Mouse (Mus musculus) right cerebral cortex, postnatal 25 days (tissue): ENCODE results near the gene S1pr1.

Source experiments
- DNase-seq: peaks from one replicate; pipeline ENCODE4 v3.0.0; 2022

S1pr1 gene

GRCm38 (mm10) chr3:115714671-115715651, at the start of gene S1pr1:
Gene S1pr1 (minus strand): TSS chr3:115715072.
- DNase-seq: peak; percentile 57

GRCm38 (mm10) chr3:115763292-115763691, 48.4 kb upstream of the S1pr1 start:
- no peak for DNase-seq

DNA sequence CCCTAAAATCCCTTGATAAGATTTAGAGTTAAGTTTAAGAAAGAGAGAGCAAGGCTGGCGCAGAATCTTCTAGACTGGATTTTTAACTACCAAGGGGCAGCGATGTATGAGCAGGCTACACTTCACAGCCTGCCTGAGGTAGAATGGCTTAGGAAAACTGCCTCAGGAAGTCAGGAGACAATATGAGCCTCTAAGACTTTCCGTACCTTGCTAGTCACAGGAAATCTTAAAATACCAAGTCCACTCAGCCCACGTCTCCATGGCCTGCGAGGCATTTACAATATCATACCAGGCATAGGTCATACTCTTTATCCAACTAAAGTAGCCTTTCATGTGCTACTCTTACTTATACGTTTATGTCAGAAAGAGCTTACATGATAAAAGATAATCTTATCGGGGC, 48.0 kb upstream of the S1pr1 start:
- DNase-seq: no peak

DNA sequence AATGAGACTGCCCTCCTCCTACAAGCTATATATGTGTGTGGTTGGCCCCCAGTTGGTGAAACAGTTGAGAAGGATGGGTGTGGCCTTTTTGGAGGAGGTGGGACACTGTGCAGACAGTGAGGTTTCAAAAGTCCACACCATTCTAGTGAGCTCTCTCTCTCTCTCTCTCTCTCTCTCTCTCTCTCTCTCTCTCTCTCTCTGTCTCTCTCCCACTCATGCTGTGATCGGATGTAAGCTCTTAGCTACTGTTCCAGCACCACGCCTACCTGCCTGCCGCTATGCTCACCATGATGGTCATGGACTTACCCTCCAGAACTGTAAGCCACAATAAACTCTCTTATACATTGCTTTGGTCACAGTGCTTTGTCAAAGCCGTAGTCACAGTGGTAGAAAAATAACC, 44.8 kb upstream of the S1pr1 start:
- no peak for DNase-seq

- no peak for DNase-seq
These were observed 43.6 kb upstream of the S1pr1 start for GRCm38 (mm10) chr3:115758455-115758912.

DNA sequence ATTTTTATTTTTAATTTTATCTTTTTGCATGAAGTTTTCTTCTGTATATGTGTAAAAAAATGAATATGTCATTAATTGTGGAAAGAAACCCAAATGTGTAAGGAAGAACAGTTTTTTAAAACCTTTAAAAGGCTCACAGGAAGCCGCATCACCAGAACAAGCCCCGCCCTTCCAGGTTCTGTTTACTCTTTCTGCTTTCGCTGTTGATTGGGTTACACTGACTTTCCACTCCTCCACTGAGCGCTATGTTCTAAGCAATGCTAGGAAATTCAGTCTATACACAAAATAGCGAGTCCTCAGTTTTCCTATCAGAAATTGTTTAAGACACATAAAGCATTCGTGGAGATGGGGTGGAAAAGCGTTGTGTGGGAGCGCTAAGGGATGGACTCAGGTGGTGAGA, 39.6 kb upstream of the S1pr1 start:
- no peak for DNase-seq

DNA sequence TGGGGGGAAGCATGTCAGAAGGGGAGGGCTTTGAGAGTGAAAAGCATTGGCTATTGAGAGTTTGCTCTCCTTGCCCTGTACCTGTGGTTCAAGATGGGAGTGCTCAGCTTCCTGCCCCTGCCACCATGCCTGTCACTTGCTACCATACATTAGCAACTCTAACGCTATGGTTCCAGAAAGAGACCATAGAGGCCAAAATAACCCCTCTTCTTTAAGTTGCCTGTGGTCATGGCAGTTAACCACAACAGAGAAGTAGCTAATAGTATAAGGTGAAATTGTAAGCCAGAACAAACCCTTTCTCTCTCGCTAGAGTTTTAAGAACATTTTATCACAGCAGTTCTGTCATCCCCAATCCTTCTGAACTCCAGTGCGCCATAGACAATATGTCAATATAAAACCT, 35.5 kb upstream of the S1pr1 start:
- no peak for DNase-seq

DNA sequence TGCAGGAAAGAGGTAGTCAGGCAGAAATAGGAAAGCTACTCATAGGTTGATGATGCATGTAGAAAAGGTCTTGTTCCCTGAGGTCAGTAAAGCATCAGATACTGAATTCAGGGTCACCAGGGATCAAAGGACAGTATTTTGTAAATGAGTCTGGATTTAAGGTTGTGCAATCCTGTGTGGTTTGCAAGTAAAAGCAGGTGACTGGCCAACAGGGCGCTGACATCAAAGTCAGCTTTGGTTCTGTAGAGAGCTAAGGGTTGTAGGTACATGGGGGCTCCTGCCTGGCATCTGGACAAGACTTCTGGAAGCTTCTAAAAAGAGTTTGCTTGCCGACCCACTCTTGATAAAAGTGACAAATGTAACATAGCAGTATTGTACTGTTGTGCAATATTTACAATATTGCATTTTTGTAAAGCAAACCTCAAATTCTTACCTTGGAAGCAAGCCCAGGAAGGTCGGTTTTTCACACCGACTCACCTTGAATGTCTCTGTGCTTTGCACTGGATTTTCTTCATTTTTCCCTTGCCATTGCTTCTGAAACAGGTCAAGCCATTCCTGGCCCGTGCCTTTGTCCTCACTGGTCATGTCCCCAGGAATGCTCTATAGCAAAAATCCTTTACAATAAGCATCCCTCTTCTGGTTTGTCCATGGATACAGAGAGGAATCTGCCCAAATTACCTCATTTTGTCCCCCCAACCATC, 33.6 kb upstream of the S1pr1 start:
- no peak for DNase-seq

GRCm38 (mm10) chr3:115746511-115746910, 31.6 kb upstream of the S1pr1 start:
- DNase-seq: no peak

DNA sequence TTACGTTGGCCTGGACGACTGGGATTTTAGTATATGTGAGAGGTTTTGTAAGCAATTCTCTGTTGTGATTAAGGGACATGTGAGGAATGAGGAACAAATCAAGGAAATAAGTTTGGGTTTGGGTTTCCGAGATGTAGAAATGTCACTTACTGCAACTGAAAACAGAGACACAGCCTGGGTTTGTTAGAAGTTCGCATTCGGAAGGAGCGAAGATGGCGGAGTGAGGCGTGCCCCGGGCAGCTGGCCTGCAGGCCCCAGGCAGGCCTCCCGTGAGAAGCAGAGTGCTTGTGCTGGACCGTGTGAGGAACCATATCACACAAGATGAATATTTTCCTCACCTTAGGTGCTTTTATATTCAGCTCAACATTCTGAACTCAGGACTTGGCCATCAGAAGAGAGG, 30.2 kb upstream of the S1pr1 start:
- no peak for DNase-seq

DNA sequence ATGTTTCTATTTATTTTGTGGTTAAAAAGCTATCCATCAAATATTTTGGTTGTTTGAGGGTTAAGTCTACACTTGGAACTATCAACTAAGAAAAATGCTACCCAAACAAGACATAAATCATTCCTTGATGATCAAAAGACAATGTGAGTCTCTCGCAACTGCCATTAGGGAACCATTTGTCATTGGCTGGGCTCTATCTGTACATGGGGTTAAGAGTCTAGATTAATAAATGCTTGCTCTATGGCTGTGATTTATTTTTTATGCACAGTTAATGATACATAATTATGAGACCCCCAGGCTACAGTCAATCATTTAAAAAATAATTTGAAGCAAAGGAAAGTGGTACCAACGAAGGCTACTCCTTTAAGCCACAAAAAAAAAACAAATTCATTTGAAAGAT, 23.7 kb upstream of the S1pr1 start:
- no peak for DNase-seq

DNA sequence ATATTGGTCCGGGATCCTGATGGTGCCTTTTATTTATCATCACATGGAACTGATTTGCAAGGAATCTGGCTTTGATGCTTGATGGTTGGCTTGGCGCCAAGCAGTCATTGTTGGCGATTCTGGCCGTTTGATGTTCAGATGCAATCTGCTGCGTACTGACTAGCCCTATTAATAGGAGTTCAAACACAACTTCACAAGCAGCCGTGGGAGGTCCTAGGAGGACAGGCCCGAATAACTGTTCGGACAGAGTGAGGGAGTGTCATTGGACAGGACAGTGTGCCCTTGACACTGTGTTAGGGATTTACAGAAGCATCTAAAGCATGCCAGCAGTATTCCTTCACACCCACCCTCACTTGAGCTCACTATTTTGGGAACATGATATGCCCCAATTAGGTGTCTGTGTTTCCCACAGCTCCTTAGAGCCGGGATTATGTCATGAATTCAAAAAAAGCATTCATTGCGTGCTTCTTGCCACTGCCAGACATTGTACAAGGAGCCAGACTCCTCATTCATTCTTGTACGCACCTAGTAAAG, 23.0 kb upstream of the S1pr1 start:
- DNase-seq: peak; percentile 5

GRCm38 (mm10) chr3:115735540-115735939, 20.7 kb upstream of the S1pr1 start:
- DNase-seq: no peak

GRCm38 (mm10) chr3:115734841-115735240, 20.0 kb upstream of the S1pr1 start:
- no peak for DNase-seq

DNA sequence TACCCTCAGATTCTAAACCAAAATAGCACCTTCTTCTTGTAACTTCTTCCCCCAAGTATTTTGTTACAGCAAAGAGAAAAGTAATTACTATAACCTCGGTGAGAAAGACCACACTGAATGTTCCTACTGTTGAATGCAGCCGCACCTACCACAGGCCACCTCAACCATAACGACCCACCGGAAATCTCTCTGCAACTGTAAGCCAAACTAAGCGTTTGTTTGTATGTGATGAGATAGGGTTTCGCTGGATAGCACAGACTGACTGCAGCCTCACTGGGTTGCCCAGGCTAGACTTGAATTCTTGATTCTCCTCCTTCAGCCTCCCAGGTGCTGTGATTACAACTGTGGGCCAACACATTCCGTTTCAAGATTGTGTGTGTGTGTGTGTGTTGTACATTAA, 15.5 kb upstream of the S1pr1 start:
- DNase-seq: no peak

- DNase-seq: no peak
These were observed 14.3 kb upstream of the S1pr1 start for GRCm38 (mm10) chr3:115729187-115729586.

- DNase-seq: no peak
These were observed 13.3 kb upstream of the S1pr1 start for GRCm38 (mm10) chr3:115728211-115728610.

DNA sequence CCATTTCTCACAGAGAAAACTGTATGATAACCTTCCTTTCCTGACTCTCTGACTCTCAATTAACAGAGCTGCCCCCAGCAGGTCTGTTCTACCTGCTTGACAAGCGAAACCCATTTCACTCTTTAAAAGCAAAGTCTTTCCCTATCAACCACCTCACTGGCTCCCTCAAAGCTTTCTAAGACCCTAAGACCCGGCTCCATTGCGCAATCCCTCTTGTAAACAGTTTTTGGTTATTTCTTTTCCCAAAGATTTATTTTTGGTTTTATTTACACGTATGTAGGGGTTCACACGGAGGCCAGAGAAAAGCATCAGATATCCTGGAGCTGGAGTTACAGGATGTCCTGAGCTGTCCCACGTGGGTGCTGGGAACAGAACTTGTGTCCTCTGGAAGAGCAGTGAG, 4.0 kb upstream of the S1pr1 start:
- no peak for DNase-seq

GRCm38 (mm10) chr3:115715900-115716515, 1.1 kb upstream of the S1pr1 start:
- no peak for DNase-seq

- no peak for DNase-seq
These were observed 830 bp downstream of the S1pr1 start for GRCm38 (mm10) chr3:115714049-115714435.

- DNase-seq: no peak
These were observed 1.3 kb downstream of the S1pr1 start for GRCm38 (mm10) chr3:115713417-115714048.

DNA sequence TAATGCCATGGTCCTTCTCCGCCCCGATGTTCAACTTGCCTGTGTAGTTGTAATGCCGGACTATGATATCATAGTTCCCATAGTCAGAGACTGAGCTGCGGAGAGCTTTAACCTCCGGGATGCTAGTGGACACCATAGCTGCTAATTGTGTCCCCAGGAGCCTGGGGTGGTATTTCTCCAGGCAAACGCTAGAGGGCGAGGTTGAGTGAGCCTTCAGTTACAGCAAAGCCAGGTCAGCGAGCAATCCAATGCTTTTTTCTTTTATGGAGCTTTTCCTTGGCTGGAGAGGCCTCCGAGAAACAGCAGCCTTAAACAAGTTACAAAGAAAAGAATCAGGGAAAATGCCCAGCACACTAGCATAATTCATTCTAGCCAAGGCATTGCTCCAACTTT, 2.1 kb downstream of the S1pr1 start:
- DNase-seq: peak; percentile 68
